Mouse (Mus musculus): ENCODE measurements at regions not wholly inside any gene's neighbourhood (a gene's known extent, or its start where the extent isn't known, plus 50 kb on each side); places are given as distances from the start of the nearest gene placed in this dataset.

- TF ChIP-seq CTCF (IDR thresholded peaks at IDR 0.05) (no peak), EP300 (IDR thresholded peaks at IDR 0.05) (no peak)
These were observed 60.5 kb upstream of the Tet2 start for GRCm38 (mm10) chr3:133605460-133605859.
